Mouse (Mus musculus) ES-E14 (cell line): Measurements from ENCODE around the gene Slc25a27. TPM values are rescaled to one million over a fixed set of nuclear protein-coding genes. Genes with fewer than 3 reads are reported as not detected.

ENCODE experiments used
- DNase-seq: peaks from one replicate; pipeline ENCODE4 v3.0.0-alpha.2; 2013; ENCODE audit warnings: low read depth, low spot score
- H3K27ac ChIP-seq: 2 replicates; pipeline ENCODE4 v1.5.1; 2012; ENCODE audit warnings: low read depth, mild to moderate bottlenecking, low read length, moderate library complexity, mixed read lengths; ENCODE audit not compliant: poor library complexity, insufficient read depth, severe bottlenecking
- H3K36me3 ChIP-seq: 2 replicates; pipeline ENCODE4 v1.6.1; 2012; ENCODE audit warnings: mild to moderate bottlenecking, low read length, moderate library complexity, mixed read lengths; ENCODE audit not compliant: control insufficient read depth, poor library complexity, insufficient read depth, severe bottlenecking
- H3K4me1 ChIP-seq, 2 experiments: fragments of 150-350 bp in 1 of 2; sonication (generic) in 1 of 2; 2 replicates each; pipeline ENCODE4 v1.6.1; 2012; ENCODE audit warnings: low read length in 2 of 2, mild to moderate bottlenecking in 1 of 2, mixed read lengths in 1 of 2; ENCODE audit not compliant: control insufficient read depth in 2 of 2, insufficient read depth in 2 of 2, poor library complexity in 1 of 2
- H3K4me3 ChIP-seq, 2 experiments: fragments of 150-350 bp in 1 of 2; sonication (generic) in 1 of 2; 2 replicates each; pipeline ENCODE4 v1.5.1; 2012; ENCODE audit warnings: low read length in 2 of 2, low read depth in 1 of 2, mild to moderate bottlenecking in 1 of 2, mixed read lengths in 1 of 2; ENCODE audit not compliant: insufficient read depth in 1 of 2, poor library complexity in 1 of 2, severe bottlenecking in 1 of 2
- H3K9ac ChIP-seq: 2 replicates; pipeline ENCODE4 v1.6.1; 2012; ENCODE audit warnings: low read depth, mild to moderate bottlenecking, low read length, mixed read lengths; ENCODE audit not compliant: poor library complexity, insufficient read depth, severe bottlenecking
- H3K9me3 ChIP-seq: fragments of 150-350 bp; sonication (generic); 2 replicates; pipeline ENCODE4 v1.6.1; 2012; ENCODE audit warnings: low read depth, mild to moderate bottlenecking, low read length; ENCODE audit not compliant: control insufficient read depth, insufficient read depth
- CHD2 ChIP-seq: IDR thresholded peaks from 2 replicates; pipeline ENCODE4 v1.6.1; 2014; ENCODE audit warnings: mild to moderate bottlenecking, low read depth, low read length, inconsistent platforms
- HCFC1 ChIP-seq: IDR thresholded peaks from 2 replicates; pipeline ENCODE4 v1.6.1; 2012; ENCODE audit warnings: low read length, inconsistent platforms, borderline replicate concordance; ENCODE audit not compliant: insufficient read depth
- MAFK ChIP-seq: IDR thresholded peaks from 2 replicates; pipeline ENCODE4 v1.6.1; 2014; ENCODE audit warnings: mild to moderate bottlenecking, low read depth, low read length, inconsistent platforms; ENCODE audit not compliant: insufficient read depth
- ZC3H11A ChIP-seq: IDR thresholded peaks from 2 replicates; pipeline ENCODE4 v1.6.1; 2012; ENCODE audit warnings: low read depth, mild to moderate bottlenecking, inconsistent platforms, low read length, borderline replicate concordance
- ZNF384 ChIP-seq: IDR thresholded peaks from 2 replicates; pipeline ENCODE4 v1.6.1; 2012; ENCODE audit warnings: low read depth, low read length, inconsistent platforms
- in situ Hi-C, 2 experiments: fragments of 600-800 bp; cut with MboI; formaldehyde crosslinking; loops; one replicate each; pipeline ENCODE4 v1.15.1; 2025; ENCODE audit warnings: low sequenced_read_pairs in 2 of 2, inconsistent platforms in 1 of 2; ENCODE audit not compliant: unreplicated experiment in 2 of 2
- total RNA-seq: library from RNA; depleted of rRNA; stranded (reverse); fragments of 300-350 nt; gene quantifications from 2 replicates; pipeline ENCODE4 v1.2.3, GENCODE M21; 2012

The Slc25a27 gene
- total RNA-seq, 1 experiment, result 5.5 TPM

DNA sequence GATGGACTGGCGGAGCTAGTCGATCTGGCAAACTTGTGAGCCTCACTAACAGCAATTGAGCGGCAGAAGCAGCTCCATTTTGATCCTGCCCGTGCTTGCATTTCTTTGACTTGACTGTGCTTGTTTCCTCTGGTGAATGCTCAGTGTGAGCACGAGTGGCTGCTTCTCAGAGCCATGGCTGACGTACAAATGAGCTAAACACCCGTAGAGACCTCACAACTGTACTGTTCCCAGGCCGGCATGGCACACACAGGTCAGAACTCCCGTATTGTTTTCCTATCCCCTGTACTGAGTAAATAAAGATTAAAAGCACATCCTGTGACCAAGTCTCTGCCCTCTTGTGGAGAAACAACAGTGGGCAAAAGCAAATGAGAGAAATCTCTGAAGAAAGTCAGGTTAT, 22.6 kb upstream of the Slc25a27 start:
- Histone ChIP-seq H3K27ac (no peak overlapping the region), H3K4me1 (no peaks in the 10 kb centered on the region), H3K9ac (no peak overlapping the region), H3K36me3 (no peaks in the 10 kb centered on the region), H3K9me3 (no peaks in the 10 kb centered on the region), H3K4me3 (no peak overlapping the region)
- in situ Hi-C loops, result no loop called here
- DNase-seq, result no peak
- TF ChIP-seq MAFK, result no peak
- no peak for TF ChIP-seq ZC3H11A
- TF ChIP-seq HCFC1, result no peak
- TF ChIP-seq ZNF384, result no peak
- TF ChIP-seq CHD2, result no peak

- in situ Hi-C loops, result no loop called here
- no peak for DNase-seq
- H3K36me3 ChIP-seq, result no peaks in the 10 kb centered on the region
- H3K9ac ChIP-seq, result no peak overlapping the region
- H3K9me3 ChIP-seq, result no peaks in the 10 kb centered on the region
- TF ChIP-seq ZNF384, result no peak
- no peak for TF ChIP-seq HCFC1
- TF ChIP-seq CHD2, result no peak
- no peak for TF ChIP-seq ZC3H11A
- TF ChIP-seq MAFK, result no peak
- no peak overlapping the region for H3K27ac ChIP-seq
- H3K4me1 ChIP-seq, result no peaks in the 10 kb centered on the region
- H3K4me3 ChIP-seq, result no peak overlapping the region
These were observed 17.6 kb upstream of the Slc25a27 start for GRCm38 (mm10) chr17:43684638-43685037.

DNA sequence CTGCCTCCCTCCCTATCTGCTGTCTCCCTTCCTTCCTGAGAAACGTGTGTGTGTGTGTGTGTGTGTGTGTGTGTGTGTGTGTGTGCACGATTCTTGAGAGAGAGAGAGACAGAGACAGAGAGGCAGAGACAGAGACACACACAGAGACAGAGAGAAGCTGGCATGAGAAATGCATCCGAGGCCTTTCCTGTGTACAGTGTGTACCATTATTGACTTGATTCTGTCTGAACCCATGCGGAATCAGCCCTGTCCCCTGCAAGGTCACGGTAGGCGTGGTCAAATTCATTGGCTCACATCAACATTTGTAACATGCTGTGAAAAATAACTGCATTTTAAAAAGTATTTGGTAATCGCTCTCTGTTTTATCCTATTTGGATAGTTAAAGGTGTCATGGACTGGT, 17.1 kb upstream of the Slc25a27 start:
- TF ChIP-seq ZNF384 (no peak), HCFC1 (no peak), CHD2 (no peak), MAFK (no peak), ZC3H11A (no peak)
- no peak overlapping the region for H3K27ac ChIP-seq
- no peaks in the 10 kb centered on the region for H3K36me3 ChIP-seq

DNA sequence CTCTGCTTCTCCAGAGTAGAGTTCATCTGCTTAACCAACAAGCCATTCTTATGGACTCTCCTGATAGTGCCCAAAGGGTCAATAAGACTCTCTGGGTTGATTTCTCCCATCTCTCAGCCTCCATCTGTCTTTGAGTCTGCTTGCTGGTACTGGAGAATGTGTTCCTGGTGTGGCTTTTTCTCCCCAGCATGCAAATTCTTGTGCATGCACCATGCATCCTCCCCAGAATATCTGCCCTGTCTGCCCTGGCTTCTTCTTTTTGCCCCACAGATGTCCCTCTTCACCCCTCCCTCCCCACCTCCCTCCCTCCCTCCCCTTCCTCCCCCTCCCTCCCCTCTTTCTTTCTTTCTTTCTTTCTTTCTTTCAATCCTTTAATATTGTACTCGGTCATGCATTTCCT, 10.3 kb upstream of the Slc25a27 start:
- Histone ChIP-seq H3K36me3 (no peaks in the 10 kb centered on the region), H3K4me1 (no peaks in the 10 kb centered on the region), H3K9me3 (no peaks in the 10 kb centered on the region), H3K9ac (no peak overlapping the region), H3K27ac (no peak overlapping the region), H3K4me3 (no peak overlapping the region)
- in situ Hi-C loops, result no loop called here
- DNase-seq, result no peak
- no peak for TF ChIP-seq ZC3H11A
- no peak for TF ChIP-seq CHD2

More for the DNA sequence above, 17.1 kb upstream of the Slc25a27 start:
- H3K9me3 ChIP-seq, result no peaks in the 10 kb centered on the region
- H3K4me1 ChIP-seq, result no peaks in the 10 kb centered on the region
- no peak overlapping the region for H3K4me3 ChIP-seq
- no peak overlapping the region for H3K9ac ChIP-seq
- DNase-seq, result no peak
- in situ Hi-C loops, result no loop called here

DNA sequence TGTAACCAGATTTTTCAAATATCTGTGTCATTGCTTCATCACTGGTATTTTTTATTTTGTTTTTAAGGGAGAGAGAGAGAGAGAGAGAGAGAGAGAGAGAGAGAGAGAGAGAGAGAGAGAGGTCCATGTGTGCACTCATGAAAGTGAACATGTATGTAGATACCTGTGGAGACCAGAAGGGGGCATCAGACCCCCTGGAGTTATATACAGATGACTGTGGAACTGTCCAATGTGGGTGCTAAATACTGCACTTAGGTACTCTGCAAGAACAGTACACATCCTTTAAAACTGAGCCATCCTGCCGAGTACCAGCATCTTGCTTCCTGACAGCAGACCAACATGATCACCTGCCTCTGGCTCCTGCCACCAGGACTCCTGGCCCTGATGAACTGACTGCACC, 9.2 kb upstream of the Slc25a27 start:
- Histone ChIP-seq H3K9ac (no peak overlapping the region), H3K4me1 (no peaks in the 10 kb centered on the region), H3K9me3 (no peaks in the 10 kb centered on the region), H3K4me3 (no peak overlapping the region), H3K27ac (no peak overlapping the region), H3K36me3 (no peaks in the 10 kb centered on the region)
- in situ Hi-C loops, result no loop called here
- no peak for TF ChIP-seq CHD2
- no peak for TF ChIP-seq ZNF384
- TF ChIP-seq HCFC1, result no peak
- no peak for TF ChIP-seq MAFK
- no peak for DNase-seq
